Mouse (Mus musculus) stomach, embryonic 14.5 days (tissue): Measurements from ENCODE around the gene AC124502.3. TPM values are rescaled to one million over a fixed set of nuclear protein-coding genes. Genes with fewer than 3 reads are reported as not detected.

Experiments used
- ATAC-seq: fragments of 200-750 bp; cut with Nextera tagmentation; 2 replicates; pipeline ENCODE4 v1.8.0; 2017; ENCODE audit warnings: low read depth, moderate TSS enrichment; ENCODE audit not compliant: insufficient number of reproducible peaks, insufficient read depth, low FRiP score
- H3K27ac ChIP-seq: fragments of 300-500 bp; sonication (generic); 2 replicates; pipeline ENCODE4 v1.5.1; 2014; ENCODE audit warnings: mild to moderate bottlenecking, low read length, moderate library complexity, mixed read lengths
- H3K27me3 ChIP-seq: fragments of 300-500 bp; sonication (generic); 2 replicates; pipeline ENCODE4 v1.6.1; 2014; ENCODE audit warnings: low read length, control low read depth, mixed read lengths; ENCODE audit not compliant: control insufficient read depth, insufficient read depth
- H3K36me3 ChIP-seq: fragments of 300-500 bp; sonication (generic); 2 replicates; pipeline ENCODE4 v1.6.1; 2014; ENCODE audit warnings: mild to moderate bottlenecking, control low read depth, low read length, moderate library complexity, mixed read lengths; ENCODE audit not compliant: control insufficient read depth, insufficient read depth
- H3K4me1 ChIP-seq: fragments of 300-500 bp; sonication (generic); 2 replicates; pipeline ENCODE4 v1.6.1; 2014; ENCODE audit warnings: low read length, control low read depth, mixed read lengths; ENCODE audit not compliant: control insufficient read depth, insufficient read depth
- H3K4me2 ChIP-seq: fragments of 300-500 bp; sonication (generic); replicated peaks from 2 replicates; pipeline ENCODE4 v1.6.1; 2014; ENCODE audit warnings: low read depth, low read length, control low read depth
- H3K4me3 ChIP-seq: fragments of 300-500 bp; sonication (generic); 2 replicates; pipeline ENCODE4 v1.5.1; 2014; ENCODE audit warnings: low read depth, low read length, control low read depth
- H3K9ac ChIP-seq: fragments of 300-500 bp; sonication (generic); replicated peaks from 2 replicates; pipeline ENCODE4 v1.6.1; 2014; ENCODE audit warnings: low read depth, mild to moderate bottlenecking, control low read depth, low read length, moderate library complexity, mixed read lengths
- H3K9me3 ChIP-seq: fragments of 300-500 bp; sonication (generic); 2 replicates; pipeline ENCODE4 v1.6.1; 2016; ENCODE audit warnings: low read depth, low read length, control low read depth; ENCODE audit not compliant: control insufficient read depth
- WGBS: fragments of 180-500 bp; shearing (Covaris S2); extraction: QIAGEN DNeasy Blood & Tissue Kit; methylation state at CpG from one replicate; pipeline ENCODE4 v1.1.7; 2014; 5-methylcytosine and 5-hydroxymethylcytosine counted together
- polyA plus RNA-seq: library from polyadenylated mRNA; unstranded; fragments of >200 nt; fragmentation: Nextera tagmentation; extraction: Ambion mirVana; gene quantifications from 2 replicates; pipeline ENCODE4 v1.2.1, GENCODE M21; 2014

The AC124502.3 gene
- polyA plus RNA-seq, 1 experiment from 2014 or later, result 1.8 TPM

GRCm38 (mm10) chr19:5051031-5051430 is 12.3 kb downstream of the AC124502.3 start:
- H3K4me1 ChIP-seq, result peaks cover 10% of the 10 kb centered on the region; the same call in 1 of the 2 replicates
- peaks cover 7% of the 10 kb centered on the region; the same call in 1 of the 2 replicates for H3K36me3 ChIP-seq
- no peaks in the 10 kb centered on the region for H3K9me3 ChIP-seq
- ATAC-seq, result peak; percentile 43
- 8% methylated on average over 17 of the region's 17 CpGs for WGBS
- H3K4me2 ChIP-seq, result peak overlapping the region; percentile 49
- 0 out of 2 replicates have a peak, but pooled peaks cover 8% of the 10 kb centered on the region for H3K27me3 ChIP-seq
- no peak overlapping the region; the same call in 1 of the 2 replicates for H3K9ac ChIP-seq
- no peak overlapping the region for H3K27ac ChIP-seq
- H3K4me3 ChIP-seq, result peak overlapping the region; percentile 24

GRCm38 (mm10) chr19:5051515-5051914 is 12.8 kb downstream of the AC124502.3 start:
- WGBS, result 58% methylated on average over 3 of the region's 3 CpGs
- Histone ChIP-seq H3K9ac (no peak overlapping the region), H3K4me3 (peak overlapping the region; percentile 24; the same call in 1 of the 2 replicates)

GRCm38 (mm10) chr19:5052166-5052822 is 13.6 kb downstream of the AC124502.3 start:
- Histone ChIP-seq H3K4me1 (peaks cover 12% of the 10 kb centered on the region; the same call in 1 of the 2 replicates), H3K4me3 (no peak overlapping the region), H3K27me3 (0 out of 2 replicates have a peak, but pooled peaks cover 8% of the 10 kb centered on the region), H3K4me2 (no peak overlapping the region), H3K9me3 (no peaks in the 10 kb centered on the region), H3K9ac (no peak overlapping the region), H3K27ac (no peak overlapping the region), H3K36me3 (peaks cover 4% of the 10 kb centered on the region; the same call in 1 of the 2 replicates)
- WGBS, result 46% methylated on average over 25 of the region's 25 CpGs
- no peak for ATAC-seq

More at GRCm38 (mm10) chr19:5051515-5051914, 12.8 kb downstream of the AC124502.3 start:
- H3K4me2 ChIP-seq, result peak overlapping the region; percentile 49
- peaks cover 10% of the 10 kb centered on the region; the same call in 1 of the 2 replicates for H3K4me1 ChIP-seq
- 0 out of 2 replicates have a peak, but pooled peaks cover 8% of the 10 kb centered on the region for H3K27me3 ChIP-seq
- H3K9me3 ChIP-seq, result no peaks in the 10 kb centered on the region
- H3K27ac ChIP-seq, result no peak overlapping the region
- no peak for ATAC-seq
- H3K36me3 ChIP-seq, result peaks cover 5% of the 10 kb centered on the region; the same call in 1 of the 2 replicates

- Histone ChIP-seq H3K9ac (no peak overlapping the region), H3K9me3 (no peaks in the 10 kb centered on the region), H3K4me3 (no peak overlapping the region), H3K36me3 (0 out of 2 replicates have a peak, but pooled peaks cover 3% of the 10 kb centered on the region), H3K4me2 (no peak overlapping the region), H3K27ac (no peak overlapping the region), H3K27me3 (0 out of 2 replicates have a peak, but pooled peaks cover 8% of the 10 kb centered on the region), H3K4me1 (peaks cover 12% of the 10 kb centered on the region; the same call in 1 of the 2 replicates)
- 69% methylated on average over 17 of the region's 17 CpGs for WGBS
- no peak for ATAC-seq
Measured at GRCm38 (mm10) chr19:5052853-5053252, 14.2 kb downstream of the AC124502.3 start.

GRCm38 (mm10) chr19:5053909-5054308 is 15.2 kb downstream of the AC124502.3 start:
- H3K9me3 ChIP-seq, result no peaks in the 10 kb centered on the region

GRCm38 (mm10) chr19:5056251-5056650 is 17.6 kb downstream of the AC124502.3 start:
- H3K4me3 ChIP-seq, result no peak overlapping the region
- H3K4me2 ChIP-seq, result no peak overlapping the region
- H3K27me3 ChIP-seq, result 0 out of 2 replicates have a peak, but pooled peaks cover 8% of the 10 kb centered on the region
- peak; percentile 38; the same call in 1 of the 2 replicates for ATAC-seq
- peaks cover 31% of the 10 kb centered on the region for H3K4me1 ChIP-seq
- H3K36me3 ChIP-seq, result no peaks in the 10 kb centered on the region
- no peak overlapping the region for H3K27ac ChIP-seq
- H3K9ac ChIP-seq, result no peak overlapping the region
- H3K9me3 ChIP-seq, result no peaks in the 10 kb centered on the region
- WGBS, result 6% methylated on average over 6 of the region's 6 CpGs

More at GRCm38 (mm10) chr19:5053909-5054308, 15.2 kb downstream of the AC124502.3 start:
- Histone ChIP-seq H3K27ac (no peak overlapping the region), H3K4me1 (peaks cover 18% of the 10 kb centered on the region), H3K9ac (no peak overlapping the region), H3K27me3 (0 out of 2 replicates have a peak, but pooled peaks cover 8% of the 10 kb centered on the region), H3K4me3 (no peak overlapping the region), H3K36me3 (no peaks in the 10 kb centered on the region), H3K4me2 (no peak overlapping the region)
- ATAC-seq, result no peak
- 22% methylated on average over 9 of the region's 9 CpGs for WGBS

GRCm38 (mm10) chr19:5057876-5058775 is 19.4 kb downstream of the AC124502.3 start:
- no peaks in the 10 kb centered on the region for H3K9me3 ChIP-seq
- H3K27ac ChIP-seq, result 0 out of 2 replicates have a peak overlapping the region, but pooled peaks have one; percentile 45
- no peak overlapping the region for H3K4me2 ChIP-seq
- H3K4me3 ChIP-seq, result no peak overlapping the region
- H3K4me1 ChIP-seq, result peaks cover 31% of the 10 kb centered on the region
- no peaks in the 10 kb centered on the region for H3K36me3 ChIP-seq
- H3K27me3 ChIP-seq, result 0 out of 2 replicates have a peak, but pooled peaks cover 4% of the 10 kb centered on the region
- no peak for ATAC-seq
- H3K9ac ChIP-seq, result no peak overlapping the region
- whole genome bisulfite sequencing, result 22% methylated on average over 16 of the region's 16 CpGs
